In genomic region chr9:100045636-100046035, GRCm38 (mm10) we compare ENCODE assay signal across 19 mouse cellular contexts.
DNase-seq lines count a peak whose midpoint lies in the region; ATAC-seq and TF ChIP-seq lines count a peak whose summit lies in the region.
"Had no signal": no experiment of that assay in that cellular context is flagged by ENCODE, and none has a peak within 500 bp of the region (broad histone marks: within the 10 kb centered on the region; RNA-seq: fewer than 3 reads in every experiment).

No protein-coding gene starts in this region.

- peak; percentile 3 for DNase-seq in hindbrain, embryonic 10.5 days (ENCODE audit: low spot score)
- no peak for DNase-seq in hindbrain, embryonic 14.5 days (ENCODE audit: low spot score)
- peak; percentile 22 for DNase-seq in neural tube, embryonic 11.5 days (ENCODE audit: low spot score)
- DNase-seq in neural tube, embryonic 10.5 days (ENCODE audit: extremely low spot score, low spot score), result no peak
- peak; percentile 12 for DNase-seq in embryonic facial prominence, embryonic 10.5 days (ENCODE audit: low spot score)
- no peak for DNase-seq in liver
- DNase-seq in cerebellum, adult 11-12 months, result no peak
- no peak for DNase-seq in stomach, postnatal 0 days (ENCODE audit: low spot score)
- DNase-seq: adrenal gland, postnatal 10 days; cerebellum, adult 2 months; cerebellum, postnatal 10 days; gastrocnemius, postnatal 14 days; heart, postnatal 36 days had no signal

- no peak overlapping the region for H3K27ac ChIP-seq in hindbrain, embryonic 10.5 days
- no peak overlapping the region for H3K27ac ChIP-seq in hindbrain, embryonic 14.5 days
- H3K27ac ChIP-seq in neural tube, embryonic 11.5 days (ENCODE audit: low read depth, low read length), result no peak overlapping the region
- no peak overlapping the region for H3K27ac ChIP-seq in embryonic facial prominence, embryonic 10.5 days (replicated peaks)
- no peak overlapping the region for H3K27ac ChIP-seq in stomach, postnatal 0 days (replicated peaks)
- H3K27ac ChIP-seq: embryonic facial prominence, embryonic 15.5 days; forebrain, embryonic 15.5 days; heart, embryonic 13.5 days; hindbrain, embryonic 13.5 days had no signal

- peaks cover 16% of the 10 kb centered on the region; the same call in 1 of the 2 replicates for H3K4me1 ChIP-seq in hindbrain, embryonic 10.5 days (replicated peaks)
- no peaks in the 10 kb centered on the region for H3K4me1 ChIP-seq in hindbrain, embryonic 14.5 days (replicated peaks; ENCODE audit: control insufficient read depth, insufficient read depth, low read length)
- no peaks in the 10 kb centered on the region for H3K4me1 ChIP-seq in neural tube, embryonic 11.5 days (ENCODE audit: control insufficient read depth, insufficient read depth, low read length)
- peaks cover 4% of the 10 kb centered on the region; the same call in 1 of the 2 replicates for H3K4me1 ChIP-seq in embryonic facial prominence, embryonic 10.5 days
- H3K4me1 ChIP-seq in stomach, postnatal 0 days (replicated peaks; ENCODE audit: control insufficient read depth, insufficient read depth), result no peaks in the 10 kb centered on the region
- H3K4me1 ChIP-seq: embryonic facial prominence, embryonic 15.5 days; heart, embryonic 13.5 days had no signal

- H3K4me2 ChIP-seq in hindbrain, embryonic 14.5 days (replicated peaks), result no peak overlapping the region
- no peak overlapping the region for H3K4me2 ChIP-seq in neural tube, embryonic 11.5 days (ENCODE audit: low read depth)
- H3K4me2 ChIP-seq in stomach, postnatal 0 days (replicated peaks; ENCODE audit: low read depth), result no peak overlapping the region
- H3K4me2 ChIP-seq: embryonic facial prominence, embryonic 15.5 days; heart, embryonic 13.5 days; hindbrain, embryonic 13.5 days had no signal

- no peak for TF ChIP-seq CTCF in stomach, postnatal 0 days (IDR thresholded peaks at IDR 0.05; ENCODE audit: low read depth)

- H3K36me3 ChIP-seq in hindbrain, embryonic 10.5 days, result no peaks in the 10 kb centered on the region
- no peaks in the 10 kb centered on the region for H3K36me3 ChIP-seq in hindbrain, embryonic 14.5 days (replicated peaks; ENCODE audit: control insufficient read depth, insufficient read depth)
- H3K36me3 ChIP-seq in neural tube, embryonic 11.5 days (ENCODE audit: control insufficient read depth, insufficient read depth, low read length), result no peaks in the 10 kb centered on the region
- no peaks in the 10 kb centered on the region for H3K36me3 ChIP-seq in embryonic facial prominence, embryonic 10.5 days (replicated peaks)
- no peaks in the 10 kb centered on the region for H3K36me3 ChIP-seq in stomach, postnatal 0 days (ENCODE audit: control insufficient read depth, insufficient read depth, low read length)
- H3K36me3 ChIP-seq: embryonic facial prominence, embryonic 15.5 days; forebrain, embryonic 15.5 days; heart, embryonic 13.5 days; hindbrain, embryonic 13.5 days had no signal

- H3K9ac ChIP-seq in hindbrain, embryonic 14.5 days, result no peak overlapping the region
- H3K9ac ChIP-seq in neural tube, embryonic 11.5 days (ENCODE audit: low read length), result no peak overlapping the region
- no peak overlapping the region for H3K9ac ChIP-seq in stomach, postnatal 0 days (ENCODE audit: low read length)
- H3K9ac ChIP-seq: embryonic facial prominence, embryonic 15.5 days; forebrain, embryonic 15.5 days; heart, embryonic 13.5 days; hindbrain, embryonic 13.5 days had no signal

- H3K27me3 ChIP-seq in hindbrain, embryonic 10.5 days (ENCODE audit: insufficient read depth, poor library complexity, severe bottlenecking), result peaks cover 14% of the 10 kb centered on the region; the same call in 1 of the 2 replicates
- H3K27me3 ChIP-seq in hindbrain, embryonic 14.5 days (ENCODE audit: control insufficient read depth, insufficient read depth, low read length), result no peaks in the 10 kb centered on the region
- H3K27me3 ChIP-seq in neural tube, embryonic 11.5 days (ENCODE audit: control insufficient read depth, insufficient read depth, low read length), result no peaks in the 10 kb centered on the region
- peaks cover 4% of the 10 kb centered on the region for H3K27me3 ChIP-seq in embryonic facial prominence, embryonic 10.5 days (replicated peaks; ENCODE audit: low read depth, poor library complexity, severe bottlenecking)
- H3K27me3 ChIP-seq in stomach, postnatal 0 days (ENCODE audit: control insufficient read depth, insufficient read depth, low read length), result no peaks in the 10 kb centered on the region
- H3K27me3 ChIP-seq: embryonic facial prominence, embryonic 15.5 days; forebrain, embryonic 15.5 days; heart, embryonic 13.5 days had no signal

- H3K4me3 ChIP-seq in hindbrain, embryonic 10.5 days, result no peak overlapping the region
- H3K4me3 ChIP-seq in hindbrain, embryonic 14.5 days (replicated peaks; ENCODE audit: low read length), result no peak overlapping the region
- no peak overlapping the region for H3K4me3 ChIP-seq in neural tube, embryonic 11.5 days (ENCODE audit: low read depth, low read length)
- no peak overlapping the region for H3K4me3 ChIP-seq in embryonic facial prominence, embryonic 10.5 days
- H3K4me3 ChIP-seq in stomach, postnatal 0 days (ENCODE audit: low read depth, low read length), result no peak overlapping the region
- H3K4me3 ChIP-seq: embryonic facial prominence, embryonic 15.5 days; erythroblast, embryonic 14.5 days; forebrain, embryonic 15.5 days; heart, embryonic 13.5 days; hindbrain, embryonic 13.5 days had no signal

- WGBS in hindbrain, embryonic 10.5 days, result 31% methylated on average over 5 of the region's 5 CpGs
- WGBS in hindbrain, embryonic 14.5 days, result 28% methylated on average over 5 of the region's 5 CpGs
- 37% methylated on average over 5 of the region's 5 CpGs for WGBS in neural tube, embryonic 11.5 days
- 19% methylated on average over 5 of the region's 5 CpGs for whole genome bisulfite sequencing in embryonic facial prominence, embryonic 10.5 days
- WGBS in stomach, postnatal 0 days, result 73% methylated on average over 5 of the region's 5 CpGs

- no peak for TF ChIP-seq EP300 in stomach, postnatal 0 days (optimal IDR thresholded peaks at IDR 0.05)

- no peaks in the 10 kb centered on the region for H3K9me3 ChIP-seq in hindbrain, embryonic 10.5 days
- peaks cover 10% of the 10 kb centered on the region; the same call in 1 of the 2 replicates for H3K9me3 ChIP-seq in hindbrain, embryonic 14.5 days (ENCODE audit: control insufficient read depth, low read length)
- no peaks in the 10 kb centered on the region for H3K9me3 ChIP-seq in neural tube, embryonic 11.5 days (ENCODE audit: control insufficient read depth, low read length)
- 0 out of 2 replicates have a peak, but pooled peaks cover 3% of the 10 kb centered on the region for H3K9me3 ChIP-seq in embryonic facial prominence, embryonic 10.5 days
- H3K9me3 ChIP-seq in stomach, postnatal 0 days (ENCODE audit: control insufficient read depth, low read length), result no peaks in the 10 kb centered on the region
- H3K9me3 ChIP-seq: embryonic facial prominence, embryonic 15.5 days had no signal

- no peak for ATAC-seq in hindbrain, embryonic 14.5 days (ENCODE audit: low FRiP score)
- no peak for ATAC-seq in neural tube, embryonic 11.5 days (ENCODE audit: insufficient read depth, low FRiP score, low TSS enrichment)
- no peak for ATAC-seq in stomach, postnatal 0 days (ENCODE audit: low FRiP score, low TSS enrichment)
- ATAC-seq: forebrain, embryonic 15.5 days; intestine, embryonic 16.5 days had no signal

Comparison
In these comparisons a context has a peak if more than half of its experiments do, and no peak if none do; other contexts are left out.
1. DNase-seq: peak in hindbrain, embryonic 10.5 days (single experiment), neural tube, embryonic 11.5 days (single experiment) and embryonic facial prominence, embryonic 10.5 days (single experiment); none in hindbrain, embryonic 14.5 days (single experiment), neural tube, embryonic 10.5 days (single experiment), liver (single experiment), cerebellum, adult 11-12 months (single experiment) and stomach, postnatal 0 days (single experiment).